Mouse (Mus musculus) cerebellum, adult 11-12 months (tissue): Measurements from ENCODE around the gene Cideb.

Experiments used
- DNase-seq: peaks from one replicate; pipeline ENCODE4 v3.0.0; 2022

Gene Cideb

GRCm38 (mm10) chr14:55721700-55722437 lies 36.4 kb downstream of the Cideb start, which contains the start of gene Rabggta:
Rabggta (minus strand) TSS chr14:55722263.
- peak; percentile 93 for DNase-seq

- DNase-seq = peak; percentile 31
These were observed 37.2 kb downstream of the Cideb start for GRCm38 (mm10) chr14:55721076-55721475.

- DNase-seq = peak; percentile 30
These were observed 37.6 kb downstream of the Cideb start for GRCm38 (mm10) chr14:55720666-55721065.

- DNase-seq = no peak
These were observed 38.5 kb downstream of the Cideb start for GRCm38 (mm10) chr14:55719737-55720136.

- DNase-seq = no peak
These were observed 41.4 kb downstream of the Cideb start for GRCm38 (mm10) chr14:55716884-55717283.

- no peak for DNase-seq
These were observed 42.0 kb downstream of the Cideb start for GRCm38 (mm10) chr14:55716271-55716670.

- no peak for DNase-seq
These were observed 43.4 kb downstream of the Cideb start for GRCm38 (mm10) chr14:55714893-55715292.

GRCm38 (mm10) chr14:55713729-55714122 lies 44.5 kb downstream of the Cideb start, which contains the start of gene Tgm1:
Tgm1 (minus strand) TSS chr14:55713926.
- DNase-seq = no peak

GRCm38 (mm10) chr14:55713007-55713728 lies 45.1 kb downstream of the Cideb start:
- DNase-seq = no peak

GRCm38 (mm10) chr14:55711786-55712185 lies 46.5 kb downstream of the Cideb start:
- no peak for DNase-seq

- DNase-seq = no peak
These were observed 48.7 kb downstream of the Cideb start for GRCm38 (mm10) chr14:55709509-55709908.

- no peak for DNase-seq
These were observed 50.9 kb downstream of the Cideb start for GRCm38 (mm10) chr14:55707397-55707796.

- no peak for DNase-seq
These were observed 52.1 kb downstream of the Cideb start for GRCm38 (mm10) chr14:55706051-55706600.
